Mouse (Mus musculus) monocyte, adult 2 months (primary cell): ENCODE results near the gene Vmn1r188.
A peak's percentile ranks its signal among the peaks of the same experiment; 100 is the strongest.
"Not testable (repeated sequence)": the region's sequence is repeated elsewhere in the genome, so short reads cannot be mapped to it uniquely, and the experiment has no call there.

Experiments
- DNase-seq, 2 experiments: peaks; one replicate each; pipeline ENCODE4 v3.0.0; 2022; ENCODE audit warnings: low spot score in 2 of 2, low read depth in 1 of 2

Gene Vmn1r188

DNA sequence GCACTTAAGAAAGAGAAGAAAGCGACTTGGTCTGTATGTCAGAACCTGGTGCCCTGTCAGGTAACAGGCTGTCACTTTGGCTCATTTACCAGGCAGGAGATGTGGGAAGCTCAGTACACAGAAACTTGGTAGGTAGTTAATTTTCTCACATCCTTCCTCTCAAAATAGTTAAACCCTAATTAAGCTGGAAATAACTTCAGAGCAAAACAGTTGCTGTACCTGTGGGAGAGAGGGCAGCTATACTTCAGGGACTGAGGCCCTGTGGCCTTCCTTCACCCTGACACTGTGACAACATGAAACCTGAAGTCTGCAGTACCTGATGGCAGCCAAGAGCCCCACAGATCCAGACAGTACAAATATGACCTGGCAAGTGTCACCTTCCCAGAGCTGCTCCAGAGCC, at the start of gene Vmn1r188:
TSS of gene Vmn1r188 (plus strand) at position 301 of the 400 bp plus-strand sequence.
- DNase-seq, result not testable (repeated sequence)

DNA sequence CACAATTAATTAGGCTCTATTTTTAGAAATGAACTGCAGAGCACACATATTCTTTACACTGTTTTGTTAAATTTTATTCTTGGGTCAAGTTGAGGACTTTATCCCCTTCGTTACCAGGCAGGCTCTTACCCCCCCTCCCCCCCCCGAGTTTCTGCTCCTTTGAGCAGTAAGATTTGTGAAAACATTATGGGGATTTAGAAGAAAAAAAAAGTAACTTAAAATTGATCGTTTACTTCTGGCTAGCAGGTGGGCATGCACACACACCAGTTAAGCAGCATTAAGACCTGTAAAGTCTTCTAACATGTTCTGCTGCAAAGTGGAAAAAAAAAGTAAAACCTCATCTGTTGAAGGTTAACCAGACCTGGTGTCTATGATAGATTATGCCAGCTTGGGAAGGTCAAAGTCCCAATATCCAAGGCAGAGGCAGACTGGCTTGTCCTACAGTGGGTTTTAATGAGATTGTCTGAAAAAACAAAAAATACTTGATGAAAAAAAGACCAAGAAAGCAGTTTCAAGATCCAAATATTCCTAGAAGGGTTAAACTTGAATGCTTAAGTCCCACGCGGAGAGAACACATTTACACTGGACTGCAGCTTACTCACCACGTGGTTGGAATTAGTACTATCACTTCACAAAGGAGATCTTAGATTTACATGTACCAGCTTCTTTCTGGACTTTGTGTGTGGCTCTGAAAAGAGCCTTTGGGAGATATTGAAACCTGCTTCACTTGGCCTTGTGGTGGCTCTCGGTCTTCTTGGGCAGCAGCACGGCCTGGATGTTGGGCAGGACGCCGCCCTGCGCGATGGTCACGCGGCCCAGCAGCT, 49.6 kb upstream of the Vmn1r188 start:
- no peak for DNase-seq

DNA sequence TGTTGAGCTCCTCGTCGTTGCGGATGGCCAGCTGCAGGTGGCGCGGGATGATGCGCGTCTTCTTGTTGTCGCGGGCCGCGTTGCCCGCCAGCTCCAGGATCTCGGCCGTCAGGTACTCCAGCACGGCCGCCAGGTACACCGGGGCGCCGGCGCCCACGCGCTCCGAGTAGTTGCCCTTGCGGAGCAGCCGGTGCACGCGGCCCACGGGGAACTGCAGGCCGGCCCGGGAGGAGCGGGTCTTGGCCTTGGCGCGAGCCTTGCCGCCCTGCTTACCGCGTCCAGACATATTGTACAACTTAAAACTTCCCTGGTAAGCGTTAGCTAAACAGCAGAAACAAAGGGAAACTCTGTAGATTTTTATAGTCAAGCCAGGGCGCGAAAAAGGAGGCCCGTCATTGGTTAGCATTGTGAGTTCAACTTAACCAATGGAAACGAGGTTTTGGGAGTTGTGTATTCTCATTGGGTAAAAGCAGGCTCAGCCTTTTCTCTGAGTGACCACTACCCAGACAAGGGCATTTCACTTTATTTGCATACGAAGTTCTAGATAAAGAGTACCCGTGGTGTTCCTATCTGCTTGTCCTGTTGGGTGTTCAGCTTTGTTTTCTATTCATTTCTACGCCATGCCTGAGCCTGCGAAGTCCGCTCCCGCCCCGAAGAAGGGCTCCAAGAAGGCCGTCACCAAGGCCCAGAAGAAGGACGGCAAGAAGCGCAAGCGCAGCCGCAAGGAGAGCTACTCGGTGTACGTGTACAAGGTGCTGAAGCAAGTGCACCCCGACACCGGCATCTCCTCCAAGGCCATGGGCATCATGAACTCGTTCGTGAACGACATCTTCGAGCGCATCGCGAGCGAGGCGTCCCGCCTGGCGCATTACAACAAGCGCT, 48.7 kb upstream of the Vmn1r188 start, which contains the start of the genes Hist1h2ah and Hist1h2bk:
TSS of gene Hist1h2ah (minus strand) at position 302 of the 882 bp plus-strand sequence.
TSS of gene Hist1h2bk (plus strand) at position 604 of the 882 bp plus-strand sequence.
- peak; percentile 71 to 72 for DNase-seq

DNA sequence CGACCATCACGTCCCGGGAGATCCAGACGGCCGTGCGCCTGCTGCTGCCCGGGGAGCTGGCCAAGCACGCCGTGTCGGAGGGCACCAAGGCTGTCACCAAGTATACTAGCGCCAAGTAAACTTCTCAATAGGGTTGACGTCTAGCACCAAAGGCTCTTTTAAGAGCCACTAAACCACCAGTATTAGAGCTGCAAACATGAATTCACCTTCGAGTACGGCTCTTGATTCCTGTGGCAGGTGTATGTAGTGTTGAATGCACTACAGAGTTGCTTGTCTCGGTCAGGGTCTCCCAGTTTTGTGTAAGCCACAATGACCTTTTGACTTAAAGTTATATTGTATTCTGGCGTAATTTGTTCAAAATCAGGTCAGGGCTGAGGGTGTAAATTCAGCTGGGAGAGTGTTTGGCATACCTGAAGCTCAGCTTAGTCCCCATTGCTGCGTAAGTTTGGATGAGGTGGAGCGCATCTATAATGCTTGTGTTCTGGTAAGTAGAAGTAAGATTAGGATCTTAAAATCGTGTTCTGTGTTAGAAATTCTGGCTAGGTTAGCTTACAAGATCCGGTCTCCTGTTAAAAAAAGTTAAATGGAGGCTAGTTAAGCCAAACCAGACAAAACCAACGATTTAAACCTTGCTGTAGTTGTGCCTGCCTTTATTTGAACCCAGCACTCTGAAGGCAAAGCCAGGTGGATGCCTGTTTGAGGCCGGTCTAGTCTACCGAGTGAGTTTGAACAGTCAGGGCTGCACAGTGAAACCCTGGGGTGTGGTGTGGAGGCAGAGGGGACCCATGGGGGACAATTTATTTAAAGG, 47.9 kb upstream of the Vmn1r188 start:
- no peak for DNase-seq

DNA sequence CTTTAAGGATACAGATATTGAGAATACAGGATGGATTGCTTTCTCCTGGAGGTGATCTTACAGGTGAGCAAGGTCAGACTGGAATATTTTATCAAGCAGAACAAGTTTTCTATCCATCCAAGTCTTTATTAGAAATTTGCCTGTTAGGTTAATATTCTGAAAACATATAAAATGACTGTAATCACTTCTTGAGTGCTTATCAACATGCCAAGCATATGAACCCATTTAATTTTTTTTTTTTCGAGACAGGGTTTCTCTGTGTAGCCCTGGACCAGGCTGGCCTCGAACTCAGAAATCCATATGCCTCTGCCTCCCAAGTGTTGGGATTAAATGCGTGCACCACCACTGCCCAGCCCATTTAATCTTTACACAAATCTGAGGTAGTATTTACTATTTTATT, 47.3 kb upstream of the Vmn1r188 start:
- DNase-seq, result no peak

DNA sequence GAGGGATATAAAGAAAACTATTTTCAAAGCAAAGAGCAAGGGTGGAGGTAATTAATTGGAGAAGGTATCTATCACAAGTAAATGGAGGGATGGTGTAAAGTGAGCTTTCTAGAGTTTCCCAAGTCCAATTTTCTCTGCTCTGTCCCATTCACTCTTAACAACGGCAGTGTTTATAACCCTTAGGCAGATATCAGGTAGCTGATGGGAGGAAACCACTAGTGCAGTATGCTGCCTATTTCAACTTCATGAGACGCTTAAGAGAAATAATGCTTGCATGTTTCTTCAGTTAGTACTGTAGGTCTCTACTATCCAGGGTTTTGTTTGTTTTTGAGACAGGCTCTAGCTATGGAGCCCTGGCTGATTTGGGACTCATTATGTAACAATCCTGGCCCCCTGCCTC, 46.8 kb upstream of the Vmn1r188 start:
- no peak for DNase-seq

DNA sequence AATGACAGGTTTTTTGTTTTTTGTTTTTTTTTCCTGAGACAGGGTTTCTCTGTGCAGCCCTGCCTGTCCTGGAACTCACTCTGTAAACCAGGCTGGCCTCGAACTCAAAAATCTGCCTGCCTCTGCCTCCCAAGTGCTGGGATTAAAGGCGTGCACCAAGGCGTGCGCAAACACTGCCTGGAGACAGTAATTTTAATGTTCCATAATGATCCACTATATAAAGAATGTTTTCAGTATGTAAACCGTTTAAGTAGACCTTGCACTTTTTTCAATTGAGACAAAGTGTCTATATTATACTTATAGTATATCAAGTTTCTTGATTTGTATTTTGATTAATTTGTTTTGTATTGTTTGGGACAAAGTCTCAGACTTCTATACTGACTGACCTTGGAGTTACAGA, 44.9 kb upstream of the Vmn1r188 start:
- DNase-seq, result no peak

DNA sequence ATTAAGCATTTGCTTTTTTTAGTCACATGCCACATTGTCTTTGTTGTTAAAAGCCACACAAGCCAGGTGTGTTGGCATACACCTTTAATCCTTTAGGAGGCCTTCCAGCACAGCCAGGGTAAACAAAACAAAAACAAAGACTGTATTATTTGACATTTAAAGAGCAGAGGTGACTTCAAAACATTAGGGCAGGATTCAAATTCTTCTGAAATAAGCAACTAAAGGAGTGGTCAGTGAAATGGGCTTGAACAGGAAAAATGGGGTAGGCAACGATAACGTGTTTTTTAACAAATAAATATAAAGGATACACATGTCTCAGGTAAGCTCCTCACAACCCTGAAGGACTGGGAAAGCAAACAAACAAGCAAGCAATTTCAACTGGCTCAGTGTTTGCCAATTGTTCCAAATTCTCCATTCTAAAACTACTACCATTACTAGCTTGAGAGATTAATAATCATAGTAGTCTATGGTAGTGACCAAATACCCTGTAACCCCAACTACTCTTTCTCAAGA, 44.2 kb upstream of the Vmn1r188 start:
- no peak for DNase-seq

DNA sequence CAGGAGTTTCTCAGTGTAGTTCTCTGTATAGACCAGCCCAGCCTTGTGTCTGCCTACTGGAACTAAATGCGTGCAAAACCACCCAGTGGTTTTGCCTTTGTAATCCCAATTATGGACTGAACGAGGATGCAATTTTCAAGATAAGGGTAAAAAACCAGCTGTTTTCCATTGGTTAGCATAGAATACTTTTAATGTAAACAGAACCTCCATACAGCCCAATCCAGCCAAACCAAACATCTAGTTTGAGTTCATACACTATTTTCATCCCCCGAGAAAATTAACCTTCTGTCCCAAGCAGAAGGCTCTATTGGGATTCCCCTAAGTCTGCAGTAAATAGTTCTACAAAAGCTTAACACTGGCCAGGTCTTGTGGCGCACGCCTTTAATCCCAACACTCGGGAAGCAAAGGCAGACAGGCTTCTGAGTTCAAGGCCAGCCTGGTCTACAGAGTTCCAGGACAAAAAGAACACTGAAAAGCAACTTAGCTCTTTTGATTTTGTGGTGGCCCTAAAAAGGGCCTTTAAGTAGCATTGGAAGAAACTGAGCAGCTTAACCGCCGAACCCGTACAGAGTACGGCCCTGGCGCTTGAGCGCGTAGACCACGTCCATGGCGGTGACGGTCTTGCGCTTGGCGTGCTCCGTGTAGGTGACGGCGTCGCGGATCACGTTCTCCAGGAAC, 43.6 kb upstream of the Vmn1r188 start:
- no peak for DNase-seq

DNA sequence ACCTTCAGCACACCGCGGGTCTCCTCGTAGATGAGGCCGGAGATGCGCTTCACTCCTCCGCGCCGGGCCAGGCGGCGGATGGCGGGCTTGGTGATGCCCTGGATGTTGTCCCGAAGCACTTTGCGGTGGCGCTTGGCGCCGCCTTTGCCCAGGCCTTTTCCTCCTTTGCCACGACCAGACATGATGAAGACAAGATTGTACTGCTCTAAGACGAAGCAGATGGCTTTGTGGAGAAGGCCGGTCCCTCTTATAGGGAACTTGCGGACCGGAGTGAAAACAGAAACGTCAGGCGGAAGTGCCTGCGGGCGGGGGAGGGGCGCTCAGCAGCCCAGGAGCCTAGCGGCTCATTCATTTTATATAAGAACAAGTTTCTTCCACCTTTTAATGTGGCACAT, 43.1 kb upstream of the Vmn1r188 start, which contains the start of gene Hist1h4i:
TSS of gene Hist1h4i (minus strand) at position 221 of the 395 bp plus-strand sequence.
- peak; percentile 89 to 92 for DNase-seq

DNA sequence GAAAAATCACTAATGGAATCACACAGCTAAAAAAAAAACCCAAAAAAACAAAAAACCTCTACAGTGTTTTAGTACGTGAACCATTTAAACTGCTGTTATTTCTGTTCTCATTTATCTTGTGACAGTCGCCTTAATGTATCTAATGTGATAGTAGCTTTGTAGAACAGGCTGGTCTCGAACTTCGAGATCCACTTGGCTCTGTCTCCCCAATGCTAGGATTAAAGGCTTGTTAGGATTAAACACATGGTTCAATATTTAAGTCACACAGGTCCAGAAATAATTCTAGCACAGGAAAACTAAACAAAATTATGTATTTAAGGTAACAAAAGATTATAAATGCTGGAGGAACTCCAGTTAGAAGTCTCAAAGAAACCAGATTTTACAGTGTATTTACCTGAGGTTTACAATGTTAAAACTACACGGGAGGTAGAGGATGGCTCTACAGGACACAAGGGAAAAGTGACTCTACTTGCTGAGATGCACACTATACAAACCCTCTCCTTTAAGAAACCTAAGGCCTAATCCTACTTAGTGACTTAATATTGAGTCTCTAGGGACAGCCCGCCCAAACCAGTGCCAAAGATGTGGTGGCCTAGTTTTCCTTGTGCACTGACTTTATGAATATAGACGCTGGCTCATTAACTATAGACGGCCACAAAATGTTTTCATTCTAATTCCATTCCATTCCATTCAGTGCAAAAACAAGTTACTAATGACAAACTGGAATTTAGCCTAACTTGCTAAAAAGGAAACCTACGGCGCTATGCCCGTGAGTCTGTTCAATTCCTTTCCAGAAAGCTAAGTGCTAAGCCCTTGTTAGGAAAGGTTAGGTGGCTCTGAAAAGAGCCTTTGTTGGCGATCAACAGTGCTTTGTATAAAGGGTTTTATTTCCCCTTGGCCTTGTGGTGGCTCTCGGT, 42.3 kb upstream of the Vmn1r188 start:
- DNase-seq, result no peak

DNA sequence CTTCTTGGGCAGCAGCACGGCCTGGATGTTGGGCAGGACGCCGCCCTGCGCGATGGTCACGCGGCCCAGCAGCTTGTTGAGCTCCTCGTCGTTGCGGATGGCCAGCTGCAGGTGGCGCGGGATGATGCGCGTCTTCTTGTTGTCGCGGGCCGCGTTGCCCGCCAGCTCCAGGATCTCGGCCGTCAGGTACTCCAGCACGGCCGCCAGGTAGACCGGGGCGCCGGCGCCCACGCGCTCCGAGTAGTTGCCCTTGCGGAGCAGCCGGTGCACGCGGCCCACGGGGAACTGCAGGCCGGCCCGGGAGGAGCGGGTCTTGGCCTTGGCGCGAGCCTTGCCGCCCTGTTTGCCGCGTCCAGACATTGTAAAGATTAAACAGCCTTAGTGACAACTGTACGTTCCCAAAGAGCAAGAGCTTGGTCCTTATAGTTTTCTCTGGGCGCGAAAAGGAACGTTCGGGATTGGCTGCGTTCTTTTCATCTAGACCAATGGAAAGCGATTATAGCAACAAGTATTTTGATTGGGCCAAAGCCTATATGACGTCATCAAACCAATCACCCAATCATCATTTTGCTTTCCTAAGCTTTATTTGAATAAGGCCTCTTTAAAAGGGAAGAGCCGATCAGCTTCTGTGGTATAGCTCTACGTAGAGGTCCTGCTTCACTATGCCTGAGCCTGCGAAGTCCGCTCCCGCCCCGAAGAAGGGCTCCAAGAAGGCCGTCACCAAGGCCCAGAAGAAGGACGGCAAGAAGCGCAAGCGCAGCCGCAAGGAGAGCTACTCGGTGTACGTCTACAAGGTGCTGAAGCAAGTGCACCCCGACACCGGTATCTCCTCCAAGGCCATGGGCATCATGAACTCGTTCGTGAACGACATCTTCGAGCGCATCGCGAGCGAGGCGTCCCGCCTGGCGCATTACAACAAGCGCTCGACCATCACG, 41.4 kb upstream of the Vmn1r188 start, which contains the start of the genes Hist1h2ag and Hist1h2bj:
TSS of gene Hist1h2ag (minus strand) at position 377 of the 935 bp plus-strand sequence.
TSS of gene Hist1h2bj (plus strand) at position 647 of the 935 bp plus-strand sequence.
- peak; percentile 73 to 80 for DNase-seq

DNA sequence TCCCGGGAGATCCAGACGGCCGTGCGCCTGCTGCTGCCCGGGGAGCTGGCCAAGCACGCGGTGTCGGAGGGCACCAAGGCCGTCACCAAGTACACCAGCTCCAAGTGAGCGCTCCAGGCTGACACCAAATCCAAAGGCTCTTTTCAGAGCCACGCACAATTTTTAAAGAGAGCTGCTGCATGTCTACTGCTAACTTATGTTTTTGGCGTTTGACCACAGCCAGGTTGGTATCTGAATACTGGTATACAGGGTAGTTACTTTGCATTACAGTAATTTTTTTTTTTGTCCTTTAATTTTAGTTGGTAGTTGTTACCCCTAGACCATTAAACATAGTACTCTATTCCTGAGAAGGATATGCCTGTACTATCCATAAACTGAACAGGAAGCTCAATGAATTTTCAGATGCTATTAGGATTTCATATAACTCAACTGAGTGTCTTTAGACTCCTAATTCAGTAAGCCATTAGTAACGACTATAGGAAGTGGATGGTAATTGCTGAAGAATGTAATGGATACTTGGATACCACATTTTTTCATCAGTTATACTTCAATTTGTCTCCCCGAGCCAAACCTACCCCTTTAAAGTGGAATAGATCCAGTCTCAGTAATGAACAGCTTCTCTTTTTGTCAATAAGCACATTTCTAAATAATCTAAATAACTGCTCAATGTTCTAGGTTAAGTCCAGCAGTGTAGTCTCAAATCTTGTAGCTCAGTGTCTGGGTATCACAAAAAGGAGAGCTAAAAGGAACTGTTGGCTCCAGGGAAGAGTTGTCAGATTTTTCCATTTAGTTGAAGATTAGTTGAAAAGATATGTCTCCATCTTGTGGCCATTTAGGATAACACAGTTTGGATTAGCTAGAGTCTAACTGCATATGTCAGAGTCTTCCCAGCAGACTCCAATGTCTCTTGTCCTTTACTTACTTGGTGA, 40.5 kb upstream of the Vmn1r188 start:
- DNase-seq, result no peak

DNA sequence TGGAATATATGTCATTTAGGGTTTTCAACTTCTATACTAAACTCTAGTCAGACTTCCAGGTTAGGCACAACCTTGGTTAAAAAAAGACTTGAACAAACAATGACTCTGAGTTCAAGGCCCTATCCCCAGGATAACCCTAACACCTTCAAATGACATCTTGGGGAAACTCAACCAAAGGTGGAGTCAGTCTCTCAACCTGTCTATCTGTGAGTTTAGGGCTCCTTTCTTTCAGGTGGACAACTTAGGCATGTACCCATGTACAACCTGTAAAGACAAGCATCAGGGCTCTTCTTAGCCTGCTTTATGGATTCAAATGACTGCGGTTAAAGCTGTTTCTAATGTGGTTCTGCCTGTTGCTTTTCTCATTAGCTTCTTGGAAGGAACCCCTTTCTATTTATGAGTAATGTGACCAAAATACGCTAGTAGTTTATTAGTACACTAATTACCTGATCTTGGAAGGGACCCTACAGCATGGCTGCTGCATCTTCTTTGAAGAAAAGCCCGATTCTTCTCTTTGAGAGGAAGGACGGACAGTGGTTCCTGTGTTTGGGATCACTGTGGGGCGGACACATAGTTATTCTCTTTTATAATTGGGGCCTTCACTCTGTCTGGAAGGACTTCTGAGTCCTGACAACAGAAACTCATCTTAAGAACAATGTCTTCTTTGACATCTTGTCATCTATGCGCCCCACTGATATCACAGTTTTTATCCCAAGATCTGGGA, 39.6 kb upstream of the Vmn1r188 start:
- no peak for DNase-seq

DNA sequence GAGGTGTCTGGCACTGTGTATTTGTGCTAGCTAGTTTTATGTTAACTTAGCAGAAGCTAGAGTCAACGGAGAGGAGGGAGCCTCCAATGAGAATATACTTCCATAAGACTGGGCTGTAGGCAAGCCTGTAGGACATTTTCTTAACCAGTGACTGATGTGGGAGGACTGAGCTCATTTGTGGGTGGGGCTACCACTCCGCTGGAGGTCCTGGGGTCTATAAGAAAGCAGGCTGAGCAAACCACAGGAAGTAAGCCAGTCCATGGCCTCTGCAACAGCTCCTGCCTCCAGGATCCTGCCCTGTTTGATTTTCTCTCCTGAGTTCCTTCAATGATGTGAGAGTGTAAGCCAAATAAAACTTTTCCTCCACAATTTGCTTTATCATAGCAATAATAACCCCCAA, 38.9 kb upstream of the Vmn1r188 start:
- no peak for DNase-seq

DNA sequence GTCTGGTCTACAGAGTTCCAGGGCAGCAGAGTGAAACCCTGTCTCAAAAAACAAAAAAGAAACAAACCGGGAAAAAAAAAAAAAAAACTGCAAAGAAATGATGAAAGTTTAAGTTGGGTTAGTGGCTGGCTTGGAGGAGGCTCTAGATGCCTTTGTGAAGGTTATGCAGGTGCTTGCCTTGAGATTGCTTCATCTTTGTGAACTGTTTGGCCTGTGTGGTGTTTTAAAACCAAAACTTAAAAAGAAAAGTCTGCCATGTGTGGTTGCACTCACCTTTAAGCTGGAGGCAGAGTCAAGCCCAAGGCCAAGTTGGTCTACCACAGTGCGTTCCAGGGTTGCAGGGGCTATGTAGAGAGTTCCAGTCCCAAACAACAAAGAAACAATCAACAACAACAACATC, 35.2 kb upstream of the Vmn1r188 start:
- no peak for DNase-seq
